Mouse (Mus musculus) monocyte, adult 2 months (primary cell): Measurements from ENCODE around the gene Dennd5b.
"Not testable (repeated sequence)": the region's sequence is repeated elsewhere in the genome, so short reads cannot be mapped to it uniquely, and the experiment has no call there.

Experiments used
- DNase-seq, 2 experiments: peaks; one replicate each; pipeline ENCODE4 v3.0.0; 2022; ENCODE audit warnings: low spot score in 2 of 2, low read depth in 1 of 2

Dennd5b gene

GRCm38 (mm10) chr6:149101076-149101942 is at the start of gene Dennd5b:
Dennd5b (minus strand) TSS chr6:149101680.
- no peak for DNase-seq

DNA sequence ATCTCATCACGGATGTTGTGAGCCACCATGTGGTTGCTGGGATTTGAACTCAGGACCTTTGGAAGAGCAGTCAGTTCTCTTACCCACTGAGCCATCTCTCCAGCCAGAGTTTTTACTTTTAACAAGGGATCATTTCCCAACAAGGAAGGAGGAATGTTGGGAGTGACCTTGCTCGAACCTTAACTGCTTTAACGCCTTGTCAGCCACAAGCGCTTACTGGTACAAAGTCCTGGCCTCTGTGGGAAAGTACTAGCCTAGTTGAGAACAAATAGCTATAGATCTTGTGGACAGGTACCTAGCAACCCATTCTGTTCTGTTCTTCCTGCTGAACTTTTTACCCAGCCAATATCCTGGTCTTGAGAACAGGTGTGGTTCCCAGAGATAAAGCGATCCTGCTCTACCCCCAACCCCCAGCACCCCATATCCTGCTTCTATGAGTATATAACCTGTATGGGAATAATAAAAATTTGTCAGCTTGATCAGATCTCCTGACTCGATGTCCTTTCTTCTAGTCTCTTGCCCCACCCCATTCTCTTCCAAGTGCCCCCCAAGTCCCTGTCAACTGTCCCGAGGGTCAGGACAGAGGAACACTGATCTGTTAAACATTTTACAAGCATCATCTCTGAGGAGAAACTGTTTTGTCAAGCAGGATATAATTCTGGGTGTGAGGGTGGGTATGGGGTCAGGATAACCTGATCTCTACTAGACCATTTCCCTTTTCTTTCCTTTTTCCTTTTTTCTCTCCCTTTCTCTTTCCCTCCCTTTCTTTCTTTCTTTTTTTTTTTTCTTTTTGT is 47.2 kb upstream of the Dennd5b start:
- DNase-seq, result no peak

DNA sequence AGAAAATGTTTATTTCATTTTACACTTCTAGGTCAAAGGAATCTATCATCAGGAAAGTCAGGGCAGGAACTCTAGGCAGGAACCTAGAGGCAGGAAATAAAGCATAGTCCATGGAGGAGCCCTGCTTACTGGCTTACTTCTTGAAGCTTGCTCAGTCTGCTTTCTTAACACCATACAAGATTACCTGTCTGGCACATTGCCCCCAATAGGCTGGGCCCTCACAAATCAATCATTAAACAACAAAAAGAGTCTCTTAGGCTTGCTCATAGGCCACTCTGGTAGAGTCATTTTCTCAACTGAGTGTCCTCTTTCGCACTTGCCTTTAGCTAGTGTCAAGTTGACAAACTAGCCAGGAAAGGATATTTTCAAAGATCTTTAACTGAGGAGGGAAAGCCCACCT is 43.7 kb upstream of the Dennd5b start:
- no peak for DNase-seq

- DNase-seq, result peak; percentile 77 to 84
These were observed 40.1 kb upstream of the Dennd5b start for GRCm38 (mm10) chr6:149141393-149142173.

DNA sequence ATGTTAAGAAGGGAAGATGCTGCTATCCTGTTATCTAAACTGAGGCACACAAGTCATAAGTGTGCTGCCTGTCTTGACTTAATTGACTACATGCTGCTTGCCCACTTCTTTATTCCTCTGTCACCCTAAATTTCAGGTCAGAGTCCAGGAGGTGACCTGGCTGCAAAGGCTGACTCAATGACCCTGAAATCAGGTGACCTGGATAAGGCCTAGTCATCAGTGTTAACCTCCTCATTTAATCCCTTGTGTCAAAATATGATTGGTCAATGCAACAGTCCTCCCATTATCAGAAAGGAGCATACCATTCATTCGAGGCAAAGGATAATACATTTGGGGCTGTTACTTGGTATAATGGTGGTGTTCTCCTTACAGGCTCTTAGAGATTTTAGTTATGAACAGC is 38.0 kb upstream of the Dennd5b start, which contains the start of gene Etfbkmt:
Etfbkmt (plus strand) TSS at position 379 of the 400 bp plus-strand sequence.
- no peak for DNase-seq

GRCm38 (mm10) chr6:149139011-149139410 is 37.5 kb upstream of the Dennd5b start:
- DNase-seq, result peak; percentile 19 to 34

DNA sequence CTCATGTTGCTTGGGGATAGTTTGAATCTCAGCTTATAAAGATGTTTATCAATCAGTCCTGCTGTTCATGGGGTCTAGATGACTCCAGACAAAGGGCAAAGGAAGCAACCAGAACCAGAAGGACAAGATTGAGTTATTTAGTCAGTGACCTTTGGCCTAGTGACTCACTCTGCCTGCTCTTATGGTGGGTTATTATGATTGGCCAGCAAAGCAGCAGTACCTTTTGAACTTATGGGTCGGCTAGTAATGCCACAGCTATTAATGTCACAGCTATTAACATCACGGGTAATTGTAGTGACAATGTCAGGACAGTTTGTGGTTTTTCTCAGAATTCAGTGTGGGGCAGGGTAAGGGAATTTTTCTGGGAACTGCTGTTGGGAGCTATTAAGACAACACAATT is 36.5 kb upstream of the Dennd5b start:
- DNase-seq, result no peak

DNA sequence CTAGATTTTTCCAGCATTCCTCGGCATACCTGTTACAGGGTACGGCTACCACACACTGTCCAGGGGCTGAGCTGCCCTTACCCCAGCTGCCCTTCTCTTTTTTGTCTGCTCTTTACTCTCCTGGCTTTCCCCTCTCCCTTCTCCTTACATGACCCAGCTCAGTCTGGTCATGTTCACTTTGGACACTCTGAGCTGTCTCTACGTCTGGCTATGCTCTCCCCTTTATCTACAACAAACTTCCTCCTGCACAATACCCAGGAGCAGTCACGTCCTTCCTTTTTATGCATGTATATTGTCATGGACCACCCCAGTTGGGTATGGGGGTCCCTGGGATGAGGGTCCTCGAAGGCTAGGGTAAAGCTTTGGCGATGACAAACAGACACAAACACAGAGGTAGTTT is 34.2 kb upstream of the Dennd5b start:
- no peak for DNase-seq

- DNase-seq, result no peak
These were observed 33.1 kb upstream of the Dennd5b start for GRCm38 (mm10) chr6:149134391-149135150.

DNA sequence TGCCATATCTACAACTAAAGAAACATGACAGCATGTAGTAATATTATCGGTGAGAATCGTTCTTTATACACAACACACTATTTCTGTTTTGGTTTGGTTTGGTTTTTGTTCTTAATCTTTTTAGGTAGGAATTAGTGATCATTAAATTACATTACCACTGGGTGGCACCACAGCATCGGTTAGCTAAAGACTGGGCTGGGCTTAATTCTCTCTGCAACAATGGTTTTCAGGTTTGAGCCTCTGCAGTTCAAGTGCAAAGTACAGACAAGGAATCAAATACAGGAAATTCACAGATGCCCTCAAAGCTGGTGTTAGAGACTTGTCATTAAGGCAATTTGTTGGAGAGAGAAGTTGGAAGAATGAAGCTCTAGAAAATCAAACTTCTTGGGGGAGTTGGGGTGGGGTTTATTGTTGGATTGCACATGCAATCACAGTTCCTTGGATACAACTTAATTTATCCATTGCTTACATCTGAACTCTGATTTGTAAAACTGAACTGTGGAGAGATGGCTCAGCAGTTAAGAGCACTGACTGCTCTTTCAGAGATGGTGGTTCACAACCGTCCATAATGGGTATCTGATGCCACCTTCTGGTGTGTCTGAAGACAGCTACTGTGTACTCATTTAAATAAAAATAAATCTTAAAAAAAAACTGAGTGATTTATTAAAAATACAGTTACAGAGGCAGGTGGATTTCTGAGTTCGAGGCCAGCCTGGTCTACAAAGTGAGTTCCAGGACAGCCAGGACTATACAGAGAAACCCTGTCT is 31.0 kb upstream of the Dennd5b start:
- DNase-seq, result no peak

DNA sequence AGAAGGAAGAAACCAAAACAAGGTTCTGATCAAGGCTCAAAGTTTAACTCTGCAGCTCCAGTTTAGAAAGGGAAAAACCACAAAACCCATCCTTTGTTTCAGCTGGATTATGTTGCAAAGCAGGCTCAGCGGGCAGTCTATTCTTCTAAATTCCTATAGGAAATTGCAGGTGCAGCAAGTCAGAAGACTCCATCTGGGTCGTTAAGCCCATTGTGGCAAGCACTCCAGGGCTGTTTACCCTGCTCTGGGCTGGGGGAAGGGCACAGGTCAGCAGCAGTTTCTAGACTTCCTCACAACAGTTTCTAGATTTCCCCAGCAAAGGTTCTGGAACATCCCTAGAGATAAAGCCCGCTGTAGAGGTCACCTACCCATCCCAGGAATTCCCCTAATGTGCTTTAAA is 29.6 kb upstream of the Dennd5b start:
- DNase-seq, result no peak

DNA sequence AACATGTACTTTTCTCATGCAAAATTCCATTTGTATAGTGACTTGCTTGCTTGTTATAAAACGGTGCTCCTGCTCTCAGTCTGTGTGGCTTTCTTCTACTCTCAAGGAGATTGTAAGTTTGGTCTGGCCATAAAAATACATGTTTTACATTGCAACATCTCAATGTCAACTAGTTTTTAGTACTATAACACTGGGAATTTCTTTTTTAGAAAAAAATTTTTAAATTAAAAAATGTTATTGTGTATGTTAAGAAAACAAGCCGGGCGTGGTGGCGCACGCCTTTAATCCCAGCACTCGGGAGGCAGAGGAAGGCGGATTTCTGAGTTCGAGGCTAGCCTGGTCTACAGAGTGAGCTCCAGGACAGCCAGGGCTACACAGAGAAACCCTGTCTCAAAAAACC is 28.4 kb upstream of the Dennd5b start, which contains the start of gene Gm10203:
Gm10203 (plus strand) TSS at position 301 of the 400 bp plus-strand sequence.
- not testable (repeated sequence) for DNase-seq

DNA sequence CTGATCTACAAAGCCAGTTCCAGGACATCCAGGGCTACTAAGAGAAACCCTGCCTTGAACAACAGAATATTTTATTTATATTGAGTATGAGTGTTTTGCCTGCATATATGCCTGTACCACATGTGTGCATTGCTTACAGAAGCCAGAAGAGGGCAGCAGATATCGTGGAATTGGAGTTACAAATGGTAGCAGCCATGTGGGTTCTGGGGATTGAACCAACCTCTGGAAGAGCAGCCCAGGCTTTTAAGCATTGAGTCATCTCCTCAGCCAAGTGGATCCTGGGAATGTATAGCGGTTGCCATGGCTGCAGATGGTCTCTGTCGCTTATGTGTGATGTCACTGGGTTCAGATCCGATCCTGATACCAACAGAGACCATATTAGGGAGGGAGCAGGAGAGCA is 25.2 kb upstream of the Dennd5b start:
- peak in 1 of 2 experiments; percentile 35 for DNase-seq

GRCm38 (mm10) chr6:149123042-149123441 is 21.6 kb upstream of the Dennd5b start:
- no peak for DNase-seq

DNA sequence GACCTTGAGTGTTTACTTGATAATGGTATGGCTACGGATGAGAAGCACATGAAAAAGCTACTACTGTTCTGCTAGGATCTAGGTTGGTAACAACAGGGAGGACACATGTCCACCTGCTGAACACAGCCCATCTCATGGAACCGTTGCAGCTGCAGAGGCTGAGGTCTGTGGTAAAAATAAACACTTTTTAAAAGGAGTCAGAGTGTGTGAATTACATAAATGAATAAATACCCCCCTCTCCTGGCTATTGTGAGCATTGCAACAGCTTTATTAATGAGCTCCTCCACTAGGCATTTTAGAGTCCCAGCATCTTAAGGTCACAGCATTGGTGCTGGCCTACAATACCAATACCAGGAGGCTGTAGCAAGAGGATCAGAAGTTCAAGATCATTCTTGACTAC is 18.4 kb upstream of the Dennd5b start:
- no peak for DNase-seq

DNA sequence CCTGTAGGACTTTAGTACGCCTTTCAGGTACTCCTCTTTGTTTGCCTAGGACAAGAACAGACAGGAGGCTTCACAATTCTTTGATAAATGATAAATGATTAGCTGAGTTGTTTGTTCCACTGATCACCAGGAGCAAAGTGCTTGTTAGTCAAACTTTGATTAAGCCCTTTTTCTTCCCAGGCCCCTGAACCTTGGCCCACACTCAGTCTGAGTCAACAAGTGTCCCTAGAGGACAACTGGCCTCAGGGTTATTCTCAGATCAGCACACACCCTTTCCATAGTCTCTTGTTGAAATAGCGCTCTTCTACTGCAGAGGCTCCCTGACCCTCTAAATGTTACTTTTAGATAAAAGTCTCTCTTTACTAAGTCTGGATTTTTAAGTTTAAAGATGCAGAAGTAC is 17.5 kb upstream of the Dennd5b start:
- DNase-seq, result no peak

GRCm38 (mm10) chr6:149116992-149117391 is 15.5 kb upstream of the Dennd5b start:
- DNase-seq, result no peak

DNA sequence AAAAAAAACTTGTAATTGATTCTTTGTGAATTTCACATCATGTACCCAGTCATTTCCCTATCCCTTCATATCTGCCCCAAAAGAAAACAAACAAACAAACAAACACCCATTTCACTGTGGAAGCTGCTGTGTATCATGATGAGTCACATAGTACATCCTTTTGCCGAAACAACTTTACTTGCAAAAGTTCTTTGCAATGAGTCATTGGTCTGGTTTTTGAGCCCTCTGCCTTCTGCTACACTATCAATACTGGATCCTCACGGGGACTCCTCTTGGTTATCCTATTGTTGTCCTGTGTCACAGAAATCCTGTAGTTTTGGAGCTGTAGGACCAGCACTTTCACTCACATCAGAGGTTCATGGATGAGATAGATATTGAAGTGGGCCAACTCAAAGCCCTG is 7.4 kb upstream of the Dennd5b start:
- DNase-seq, result no peak

DNA sequence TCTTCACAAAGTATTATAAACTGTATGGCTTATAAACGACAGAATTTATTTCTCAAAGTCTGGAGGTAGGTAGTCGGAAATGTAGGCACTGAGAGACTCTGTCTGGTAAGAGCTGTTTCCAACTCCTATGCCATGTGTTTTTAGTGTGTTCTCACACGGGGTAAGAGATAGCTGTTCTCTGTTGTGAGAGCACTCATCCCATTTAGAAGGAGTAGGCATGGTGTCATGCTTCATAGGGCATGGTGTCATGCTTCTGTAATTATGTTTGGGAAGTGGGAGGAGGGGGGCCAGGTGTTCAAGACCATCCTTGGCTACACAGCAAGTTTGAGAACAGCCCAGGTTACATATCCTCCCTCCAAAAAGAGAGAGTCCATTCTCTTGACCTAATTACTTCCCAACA is 6.1 kb upstream of the Dennd5b start:
- DNase-seq, result no peak

DNA sequence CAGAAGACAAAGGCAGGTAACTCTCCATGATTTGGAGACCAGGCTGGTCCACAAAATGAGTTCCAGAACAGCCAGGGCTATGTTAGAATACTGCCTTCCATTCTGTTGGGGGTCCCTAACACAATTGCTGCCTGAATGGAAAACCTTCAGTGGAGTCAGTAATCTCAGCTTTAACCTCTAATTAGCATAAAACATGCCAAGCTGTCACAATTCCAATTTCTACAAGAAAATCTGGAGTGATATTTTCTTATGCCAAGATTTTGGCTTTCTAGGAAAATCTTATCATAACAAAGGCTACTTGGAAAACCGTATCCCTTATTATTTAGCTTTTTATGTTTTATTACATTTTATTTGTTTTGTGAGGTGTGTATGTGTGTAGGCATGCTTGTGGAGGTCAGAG is 2.0 kb upstream of the Dennd5b start:
- no peak for DNase-seq
